In the genomic region with DNA sequence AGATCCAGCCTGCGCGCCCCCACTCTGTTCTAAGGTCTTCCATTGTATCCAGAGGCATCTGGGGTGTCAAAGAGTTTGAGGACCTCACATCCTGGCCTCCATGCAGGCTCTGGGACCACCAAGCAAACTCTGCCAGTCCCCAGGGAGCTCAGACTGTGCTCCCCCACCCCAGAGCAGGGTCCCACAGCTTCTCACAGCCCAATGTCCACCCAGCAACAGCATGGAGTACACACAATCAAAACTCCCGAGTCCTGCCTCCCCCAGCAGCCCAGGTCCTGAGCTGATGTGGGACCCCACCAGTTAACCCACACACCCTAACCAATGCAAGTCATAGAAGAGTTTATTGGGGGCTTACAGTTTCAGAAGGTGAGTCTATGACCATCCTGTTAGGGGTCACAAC, we compare ENCODE assay signal across 13 mouse cellular contexts.
"Had no signal": no experiment of that assay in that cellular context is flagged by ENCODE, and none has a peak within 500 bp of the region (broad histone marks: within the 10 kb centered on the region; RNA-seq: fewer than 3 reads in every experiment).

No protein-coding gene starts in this region.

- H3K9ac ChIP-seq: lung, embryonic 15.5 days; midbrain, embryonic 15.5 days; neural tube, embryonic 13.5 days had no signal

- H3K4me3 ChIP-seq: lung, embryonic 15.5 days; megakaryocyte, embryonic 14.5 days; midbrain, embryonic 15.5 days; neural tube, embryonic 13.5 days had no signal

- H3K27me3 ChIP-seq: lung, embryonic 15.5 days; megakaryocyte, embryonic 14.5 days; midbrain, embryonic 15.5 days; neural tube, embryonic 13.5 days had no signal

- DNase-seq: kidney, adult 11 months; left cerebral cortex, postnatal 4 days; lung, postnatal 14 days; right cerebral cortex, adult 18-20 months; right cerebral cortex, postnatal 25 days; thymus, postnatal 4 days had no signal

- H3K4me2 ChIP-seq: liver, embryonic 11.5 days; lung, embryonic 15.5 days; midbrain, embryonic 11.5 days; midbrain, embryonic 15.5 days; neural tube, embryonic 13.5 days had no signal

- H3K4me1 ChIP-seq: lung, embryonic 15.5 days; midbrain, embryonic 15.5 days; neural tube, embryonic 13.5 days had no signal

- H3K36me3 ChIP-seq: lung, embryonic 15.5 days; midbrain, embryonic 15.5 days; neural tube, embryonic 13.5 days had no signal

- ATAC-seq: midbrain, embryonic 15.5 days had no signal

- H3K9me3 ChIP-seq: lung, embryonic 15.5 days; megakaryocyte, embryonic 14.5 days; midbrain, embryonic 15.5 days; neural tube, embryonic 13.5 days had no signal

- H3K27ac ChIP-seq: lung, embryonic 15.5 days; macrophage; midbrain, embryonic 15.5 days; neural tube, embryonic 13.5 days had no signal
